Mouse (Mus musculus) telencephalon, adult 2 months (tissue): ENCODE results near the gene Tmod1.
A peak's percentile ranks its signal among the peaks of the same experiment; 100 is the strongest.

Source experiments
- DNase-seq: peaks from one replicate; pipeline ENCODE4 v3.0.0-alpha.2; 2011; ENCODE audit warnings: low read depth, low spot score

Gene Tmod1

GRCm38 (mm10) chr4:46038892-46039751, at the start of gene Tmod1:
Gene Tmod1, plus strand, starts transcription at chr4:46038935.
- DNase-seq, result no peak

GRCm38 (mm10) chr4:45990427-45991135, 48.2 kb upstream of the Tmod1 start:
- DNase-seq, result no peak

GRCm38 (mm10) chr4:45998536-45998935, 40.2 kb upstream of the Tmod1 start:
- DNase-seq, result peak; percentile 53

- no peak for DNase-seq
These were observed 30.5 kb upstream of the Tmod1 start for GRCm38 (mm10) chr4:46008142-46008793.

- no peak for DNase-seq
These were observed 27.0 kb upstream of the Tmod1 start for GRCm38 (mm10) chr4:46011698-46012097.

- DNase-seq, result no peak
These were observed 23.1 kb upstream of the Tmod1 start for GRCm38 (mm10) chr4:46015605-46016004.

- no peak for DNase-seq
These were observed 15.7 kb upstream of the Tmod1 start for GRCm38 (mm10) chr4:46023021-46023481.

GRCm38 (mm10) chr4:46025893-46026292, 12.8 kb upstream of the Tmod1 start:
- DNase-seq, result no peak

- no peak for DNase-seq
These were observed 10.5 kb upstream of the Tmod1 start for GRCm38 (mm10) chr4:46028224-46028623.

GRCm38 (mm10) chr4:46028781-46029180, 10.0 kb upstream of the Tmod1 start:
- no peak for DNase-seq

- no peak for DNase-seq
These were observed 9.2 kb upstream of the Tmod1 start for GRCm38 (mm10) chr4:46029552-46029951.

- DNase-seq, result no peak
These were observed 6.3 kb upstream of the Tmod1 start for GRCm38 (mm10) chr4:46032448-46032847.

- no peak for DNase-seq
These were observed 5.5 kb upstream of the Tmod1 start for GRCm38 (mm10) chr4:46033197-46033596.

GRCm38 (mm10) chr4:46038591-46038891, 194 bp upstream of the Tmod1 start:
- no peak for DNase-seq

- DNase-seq, result no peak
These were observed 1.2 kb downstream of the Tmod1 start for GRCm38 (mm10) chr4:46039899-46040298.

GRCm38 (mm10) chr4:46040594-46041192, 2.0 kb downstream of the Tmod1 start:
- no peak for DNase-seq

GRCm38 (mm10) chr4:46041761-46042504, 3.2 kb downstream of the Tmod1 start:
- DNase-seq, result no peak

GRCm38 (mm10) chr4:46042505-46042850, 3.7 kb downstream of the Tmod1 start:
- no peak for DNase-seq

GRCm38 (mm10) chr4:46043361-46043760, 4.6 kb downstream of the Tmod1 start:
- no peak for DNase-seq

GRCm38 (mm10) chr4:46047971-46048370, 9.2 kb downstream of the Tmod1 start:
- DNase-seq, result no peak

GRCm38 (mm10) chr4:46048418-46048817, 9.7 kb downstream of the Tmod1 start:
- no peak for DNase-seq
